Mouse (Mus musculus) hematopoietic multipotent progenitor cell, adult 10-12 weeks (in vitro differentiated cells): Measurements from ENCODE around the gene Slc2a12. TPM values are rescaled to one million over a fixed set of nuclear protein-coding genes. Genes with fewer than 3 reads are reported as not detected.

Experiments
- polyA plus RNA-seq: library from polyadenylated mRNA; stranded (reverse); fragments of >175 nt; gene quantifications from 2 replicates; pipeline ENCODE4 v1.2.3, GENCODE M21; 2012; ENCODE audit warnings: low replicate concordance

Slc2a12 gene
- not detected in 2 replicates for polyA plus RNA-seq

GRCm38 (mm10) chr10:22644853-22645491 lies at the start of gene Slc2a12:
Gene Slc2a12 (plus strand): TSS chr10:22645011.

DNA sequence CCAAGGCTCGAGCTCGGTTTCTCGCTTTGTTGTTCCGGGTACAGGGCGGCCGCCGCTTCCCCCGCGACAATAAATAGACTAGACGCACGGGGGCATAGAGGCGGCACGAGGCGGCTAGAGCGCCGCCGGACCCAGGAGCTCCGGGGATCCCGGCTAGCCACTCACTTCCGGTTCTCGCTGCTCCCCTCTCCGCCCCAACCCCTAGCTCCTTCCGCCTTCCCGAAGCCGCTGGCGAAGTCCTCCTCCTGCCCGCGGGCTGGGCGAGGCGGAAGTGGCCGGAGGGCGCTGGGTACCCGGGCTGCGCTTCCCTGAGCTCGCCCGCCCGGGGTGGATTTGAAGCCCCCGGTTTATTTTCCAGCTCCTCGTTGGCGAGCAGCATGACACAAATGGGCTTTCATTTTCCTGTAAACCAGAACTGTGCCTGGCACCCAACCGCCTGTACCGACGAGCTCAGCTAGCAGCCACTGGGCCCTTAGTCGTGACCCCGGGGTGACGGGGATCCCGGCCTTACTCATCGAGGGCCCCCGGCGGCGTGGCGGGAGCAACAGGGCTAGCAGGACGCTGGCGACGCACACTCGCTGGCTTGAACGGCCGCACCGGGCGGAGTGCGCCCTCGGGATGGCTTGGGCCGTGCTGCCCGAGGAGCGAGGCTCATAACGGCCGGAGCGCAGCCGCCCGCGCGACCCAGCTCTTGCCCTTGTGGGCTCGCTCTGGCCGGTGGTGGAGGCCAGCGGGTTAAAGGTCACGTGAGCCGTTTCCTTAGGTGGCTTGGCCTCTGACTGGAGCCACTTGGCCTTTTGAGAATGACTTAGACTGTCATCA lies 86.7 kb downstream of the Slc2a12 start, which contains the start of gene Tbpl1:
Tbpl1 (minus strand) TSS at position 667 of the 822 bp plus-strand sequence.

Other genes with a start within 250 kb of the Slc2a12 start
- 58.7 and 88.5 TPM in 2 replicates for gene Tbpl1, start 86.9 kb downstream of the Slc2a12 start, polyA plus RNA-seq
- gene Tcf21, start 175.2 kb downstream of the Slc2a12 start, polyA plus RNA-seq: 2.3 and 4.0 TPM in 2 replicates